Mouse (Mus musculus) adipose tissue, adult 10 weeks (tissue): Measurements from ENCODE around the gene Hist1h3f. TPM values are rescaled to one million over a fixed set of nuclear protein-coding genes. Genes with fewer than 3 reads are reported as not detected.

Source experiments
- polyA plus RNA-seq: library from polyadenylated mRNA; stranded (reverse); fragments of 350-450 nt; fragmentation: Illumina TruSeq; extraction: RNeasy Lipid Tissue Mini Kit (QIAGEN cat#74804); gene quantifications from one replicate; pipeline ENCODE4 v1.2.3, GENCODE M21; 2014; ENCODE audit warnings: low read depth, low replicate concordance

Gene Hist1h3f
- polyA plus RNA-seq, 1 experiment from 2014 or later = not detected

Other genes starting within 250 kb of the Hist1h3f start
- 13.4 TPM for gene Zfp322a, start 174.8 kb upstream of the Hist1h3f start, polyA plus RNA-seq
- 5.0 TPM for gene Abt1, start 120.2 kb upstream of the Hist1h3f start, polyA plus RNA-seq
- gene Btn1a1, start 78.2 kb upstream of the Hist1h3f start, polyA plus RNA-seq = 0.19 TPM
- gene Btn2a2, start 55.2 kb upstream of the Hist1h3f start, polyA plus RNA-seq = not detected
- gene Hist1h4h, start 13.0 kb upstream of the Hist1h3f start, polyA plus RNA-seq = 24.5 TPM
- gene Hist1h2af, start 10.1 kb upstream of the Hist1h3f start, polyA plus RNA-seq = not detected
- not detected for gene Hist1h3g, start 8.6 kb upstream of the Hist1h3f start, polyA plus RNA-seq
- 0.24 TPM for gene Hist1h2bh, start 660 bp upstream of the Hist1h3f start, polyA plus RNA-seq
- gene Hist1h4f, start 7.6 kb downstream of the Hist1h3f start, polyA plus RNA-seq = not detected
- 0.16 TPM for gene Hist1h1d, start 9.2 kb downstream of the Hist1h3f start, polyA plus RNA-seq
- 0.67 TPM for gene Hist1h3e, start 18.3 kb downstream of the Hist1h3f start, polyA plus RNA-seq
- gene Hist1h2ae, start 27.2 kb downstream of the Hist1h3f start, polyA plus RNA-seq = not detected
- 3.0 TPM for gene Hist1h2bg, start 27.3 kb downstream of the Hist1h3f start, polyA plus RNA-seq
- gene Hist1h2bf, start 30.1 kb downstream of the Hist1h3f start, polyA plus RNA-seq = not detected
- gene Hist1h2ad, start 30.3 kb downstream of the Hist1h3f start, polyA plus RNA-seq = not detected
- gene Hist1h3d, start 31.7 kb downstream of the Hist1h3f start, polyA plus RNA-seq = 0.92 TPM
- gene Hist1h4d, start 37.5 kb downstream of the Hist1h3f start, polyA plus RNA-seq = 0.56 TPM
- gene Hist1h2be, start 77.1 kb downstream of the Hist1h3f start, polyA plus RNA-seq = 7.3 TPM
- 3.9 TPM for gene Hist1h1e, start 78.5 kb downstream of the Hist1h3f start, polyA plus RNA-seq
- gene Hist1h2ac, start 139.9 kb downstream of the Hist1h3f start, polyA plus RNA-seq = 0.42 TPM
- gene Hist1h2bc, start 140.1 kb downstream of the Hist1h3f start, polyA plus RNA-seq = 128 TPM
- gene Hist1h1t, start 151.8 kb downstream of the Hist1h3f start, polyA plus RNA-seq = not detected
- gene Hist1h4c, start 154.4 kb downstream of the Hist1h3f start, polyA plus RNA-seq = 0.73 TPM
- 35.7 TPM for gene Hfe, start 166.8 kb downstream of the Hist1h3f start, polyA plus RNA-seq
- 73.4 TPM for gene Hist1h1c, start 194.8 kb downstream of the Hist1h3f start, polyA plus RNA-seq
- not detected for gene Hist1h3c, start 201.6 kb downstream of the Hist1h3f start, polyA plus RNA-seq
- not detected for gene Hist1h2bb, start 202.7 kb downstream of the Hist1h3f start, polyA plus RNA-seq
- not detected for gene Hist1h2ab, start 207.1 kb downstream of the Hist1h3f start, polyA plus RNA-seq
- not detected for gene Hist1h3b, start 208.2 kb downstream of the Hist1h3f start, polyA plus RNA-seq
- gene Hist1h4b, start 213.0 kb downstream of the Hist1h3f start, polyA plus RNA-seq = not detected
- 2.5 TPM for gene Hist1h4a, start 217.2 kb downstream of the Hist1h3f start, polyA plus RNA-seq
- gene Hist1h3a, start 218.3 kb downstream of the Hist1h3f start, polyA plus RNA-seq = not detected
- not detected for gene Hist1h1a, start 219.6 kb downstream of the Hist1h3f start, polyA plus RNA-seq
- 0.15 TPM for gene Trim38, start 225.9 kb downstream of the Hist1h3f start, polyA plus RNA-seq